Mouse (Mus musculus) E14TG2a.4 (cell line): ENCODE results near the gene Abca8a.
"Not testable (repeated sequence)": the region's sequence is repeated elsewhere in the genome, so short reads cannot be mapped to it uniquely, and the experiment has no call there.

ENCODE experiments used
- H3K27me3 ChIP-seq: 2 replicates; pipeline ENCODE4 v1.6.1; 2014; ENCODE audit warnings: low read length, control low read depth; ENCODE audit not compliant: insufficient read depth
- H3K36me3 ChIP-seq: 2 replicates; pipeline ENCODE4 v1.6.1; 2014; ENCODE audit warnings: low read length, control low read depth; ENCODE audit not compliant: insufficient read depth
- H3K4me1 ChIP-seq: replicated peaks from 2 replicates; pipeline ENCODE4 v1.6.1; 2014; ENCODE audit warnings: low read depth, low read length, control low read depth
- H3K4me3 ChIP-seq: replicated peaks from 2 replicates; pipeline ENCODE4 v1.5.1; 2014; ENCODE audit warnings: mild to moderate bottlenecking, low read length
- H3K9me3 ChIP-seq: 2 replicates; pipeline ENCODE4 v1.6.1; 2014; ENCODE audit warnings: low read length, control low read depth
- CTCF ChIP-seq: conservative IDR thresholded peaks from 2 replicates; pipeline ENCODE4 v1.5.1; 2014; ENCODE audit warnings: low read length
- NANOG ChIP-seq: IDR thresholded peaks from 2 replicates; pipeline ENCODE4 v1.6.1; 2014; ENCODE audit warnings: borderline replicate concordance, low read length, mixed read lengths
- POU5F1 ChIP-seq: IDR thresholded peaks from 2 replicates; pipeline ENCODE4 v1.6.1; 2014; ENCODE audit warnings: low read length, borderline replicate concordance

Gene Abca8a

DNA sequence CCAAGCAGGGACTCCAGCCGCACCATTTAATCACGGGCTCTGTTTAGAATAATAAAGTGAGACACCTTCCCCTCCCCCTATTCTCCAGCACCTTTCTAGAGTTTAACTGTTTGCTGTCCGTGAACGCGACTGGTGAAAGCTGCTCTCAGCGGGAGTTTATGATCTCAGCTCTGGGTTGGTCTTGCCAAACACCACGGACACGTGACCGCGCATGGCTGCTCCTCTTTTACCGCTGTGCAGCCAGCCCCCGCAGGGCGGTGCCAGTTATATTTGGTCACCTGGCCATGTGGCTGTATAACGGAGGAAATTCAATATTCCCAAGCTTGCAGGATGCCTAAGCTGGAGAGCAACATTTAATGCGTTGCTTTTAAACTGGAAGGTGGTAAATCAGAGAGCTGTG, 100.2 kb downstream of the Abca8a start, which contains the start of gene Abca8b:
Gene Abca8b, minus strand, starts transcription at position 222 of the 400 bp plus-strand sequence.
- no peaks in the 10 kb centered on the region for H3K36me3 ChIP-seq
- H3K4me3 ChIP-seq = peak within 1 kb of the TSS; percentile 43
- H3K27me3 ChIP-seq = no peaks in the 10 kb centered on the region
- H3K4me1 ChIP-seq = peaks cover 21% of the 10 kb centered on the region
- no peaks in the 10 kb centered on the region for H3K9me3 ChIP-seq
- TF ChIP-seq CTCF (no peak), NANOG (no peak), POU5F1 (no peak)

DNA sequence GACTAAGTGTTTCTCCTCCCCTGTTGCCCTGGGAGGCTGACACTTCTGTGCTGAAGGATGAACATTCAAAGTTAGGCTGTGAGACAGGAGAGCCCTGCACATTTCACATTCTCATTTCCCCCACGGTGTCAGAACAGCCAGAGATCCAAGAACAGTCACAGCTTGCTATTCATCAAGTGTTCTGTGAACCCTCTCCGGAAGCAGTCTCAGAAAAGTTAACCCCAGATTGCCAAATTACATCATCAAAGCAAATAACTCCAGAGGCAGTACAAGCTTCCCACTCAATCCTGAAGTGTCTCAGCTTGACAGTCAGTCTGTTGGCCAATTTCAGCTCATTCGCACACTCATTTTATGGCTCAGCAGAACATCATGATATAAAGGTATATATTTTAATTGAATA, 100.8 kb downstream of the Abca8a start:
- Histone ChIP-seq H3K27me3 (no peaks in the 10 kb centered on the region), H3K4me3 (no peak overlapping the region), H3K36me3 (no peaks in the 10 kb centered on the region), H3K4me1 (peaks cover 21% of the 10 kb centered on the region), H3K9me3 (peaks cover 3% of the 10 kb centered on the region; the same call in 1 of the 2 replicates)
- no peak for TF ChIP-seq CTCF
- no peak for TF ChIP-seq POU5F1
- TF ChIP-seq NANOG = no peak

DNA sequence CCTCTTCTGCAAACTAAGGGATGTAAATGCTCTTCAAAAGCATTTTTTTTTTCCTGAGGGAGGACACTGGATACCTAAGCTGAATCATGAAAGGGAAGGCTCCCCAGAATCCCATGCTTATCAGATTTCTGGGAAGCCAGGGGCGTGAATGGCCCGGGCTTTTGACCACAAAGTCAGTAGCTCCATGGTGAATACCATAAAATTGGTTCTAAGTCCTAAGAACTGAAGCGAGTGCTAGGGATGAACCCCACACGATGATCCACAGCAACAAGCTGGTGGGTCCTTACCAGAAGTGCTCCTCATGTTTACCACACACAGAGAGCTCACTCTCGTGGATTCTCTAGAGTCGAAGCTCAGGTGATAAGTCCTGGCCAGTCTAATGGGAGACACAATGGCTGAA, 101.8 kb downstream of the Abca8a start:
- Histone ChIP-seq H3K4me1 (peaks cover 21% of the 10 kb centered on the region), H3K4me3 (no peak overlapping the region), H3K27me3 (no peaks in the 10 kb centered on the region), H3K36me3 (no peaks in the 10 kb centered on the region), H3K9me3 (peaks cover 4% of the 10 kb centered on the region; the same call in 1 of the 2 replicates)
- TF ChIP-seq POU5F1 = no peak
- no peak for TF ChIP-seq NANOG
- TF ChIP-seq CTCF = no peak

DNA sequence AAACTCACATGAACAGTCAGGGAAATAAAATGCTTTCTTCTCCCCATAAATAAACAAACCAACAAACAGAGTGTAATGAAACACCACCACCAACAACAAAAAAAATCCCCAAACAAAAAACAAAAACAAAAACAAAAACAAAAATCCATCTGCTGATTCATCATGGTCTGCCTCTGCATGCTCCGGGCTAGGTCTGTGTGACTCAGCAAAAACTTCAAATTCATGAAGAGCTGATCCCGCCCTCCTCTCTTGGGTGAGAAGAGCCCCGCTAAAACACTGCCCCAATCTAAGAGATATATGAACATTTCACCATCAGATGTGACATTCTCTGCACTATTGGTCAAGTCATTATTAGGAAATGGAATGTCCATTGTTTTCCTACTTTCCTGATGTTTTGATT, 104.5 kb downstream of the Abca8a start:
- Histone ChIP-seq H3K9me3 (peaks cover 4% of the 10 kb centered on the region; the same call in 1 of the 2 replicates), H3K4me1 (peaks cover 24% of the 10 kb centered on the region), H3K36me3 (no peaks in the 10 kb centered on the region), H3K4me3 (no peak overlapping the region), H3K27me3 (no peaks in the 10 kb centered on the region)
- TF ChIP-seq NANOG = no peak
- no peak for TF ChIP-seq POU5F1
- no peak for TF ChIP-seq CTCF

DNA sequence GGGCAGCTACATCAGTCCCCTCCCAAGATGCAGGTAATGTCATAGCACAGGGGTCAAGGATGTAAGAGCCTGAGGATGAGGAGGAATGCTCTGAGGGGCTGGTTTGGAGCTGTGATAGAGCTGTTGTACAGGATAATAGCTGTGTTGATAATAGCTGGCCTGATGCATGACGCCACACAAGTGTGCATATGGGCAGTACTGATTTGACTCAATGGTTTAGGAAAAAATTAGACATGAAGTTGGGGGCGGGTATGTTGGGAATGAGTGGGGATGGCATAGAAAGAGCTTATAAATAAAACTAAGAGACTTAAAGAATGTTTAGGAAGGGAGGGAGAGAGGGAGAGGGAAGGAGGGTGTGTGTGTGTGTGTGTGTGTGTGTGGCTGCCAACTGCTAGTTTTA, 105.5 kb downstream of the Abca8a start:
- peaks cover 4% of the 10 kb centered on the region; the same call in 1 of the 2 replicates for H3K9me3 ChIP-seq
- H3K4me1 ChIP-seq = peaks cover 16% of the 10 kb centered on the region
- no peak overlapping the region for H3K4me3 ChIP-seq
- no peak for TF ChIP-seq POU5F1
- TF ChIP-seq CTCF = no peak
- TF ChIP-seq NANOG = no peak
- H3K36me3 ChIP-seq = no peaks in the 10 kb centered on the region
- H3K27me3 ChIP-seq = no peaks in the 10 kb centered on the region

DNA sequence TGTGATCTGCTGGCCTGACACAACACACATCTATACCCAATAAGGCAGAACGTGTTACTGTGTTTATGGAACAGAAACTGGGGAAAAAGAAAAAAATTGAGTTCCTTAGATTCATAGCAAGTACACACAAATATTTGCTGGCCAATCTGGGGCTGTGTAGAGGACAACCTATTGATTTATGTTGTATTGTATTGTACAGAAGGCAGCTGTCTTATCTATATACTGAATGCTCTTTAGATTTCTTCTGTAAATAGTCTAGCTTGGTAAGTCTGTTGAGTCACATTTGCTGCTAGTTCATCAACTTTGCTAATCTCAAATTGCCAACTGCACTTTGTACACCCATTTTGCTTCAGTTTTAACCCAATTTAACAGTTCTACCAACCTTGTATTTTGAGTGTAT, 107.6 kb downstream of the Abca8a start:
- Histone ChIP-seq H3K9me3 (peaks cover 4% of the 10 kb centered on the region; the same call in 1 of the 2 replicates), H3K4me1 (peaks cover 5% of the 10 kb centered on the region; the same call in 1 of the 2 replicates), H3K36me3 (no peaks in the 10 kb centered on the region), H3K27me3 (no peaks in the 10 kb centered on the region), H3K4me3 (no peak overlapping the region)
- no peak for TF ChIP-seq POU5F1
- TF ChIP-seq CTCF = no peak
- TF ChIP-seq NANOG = no peak

DNA sequence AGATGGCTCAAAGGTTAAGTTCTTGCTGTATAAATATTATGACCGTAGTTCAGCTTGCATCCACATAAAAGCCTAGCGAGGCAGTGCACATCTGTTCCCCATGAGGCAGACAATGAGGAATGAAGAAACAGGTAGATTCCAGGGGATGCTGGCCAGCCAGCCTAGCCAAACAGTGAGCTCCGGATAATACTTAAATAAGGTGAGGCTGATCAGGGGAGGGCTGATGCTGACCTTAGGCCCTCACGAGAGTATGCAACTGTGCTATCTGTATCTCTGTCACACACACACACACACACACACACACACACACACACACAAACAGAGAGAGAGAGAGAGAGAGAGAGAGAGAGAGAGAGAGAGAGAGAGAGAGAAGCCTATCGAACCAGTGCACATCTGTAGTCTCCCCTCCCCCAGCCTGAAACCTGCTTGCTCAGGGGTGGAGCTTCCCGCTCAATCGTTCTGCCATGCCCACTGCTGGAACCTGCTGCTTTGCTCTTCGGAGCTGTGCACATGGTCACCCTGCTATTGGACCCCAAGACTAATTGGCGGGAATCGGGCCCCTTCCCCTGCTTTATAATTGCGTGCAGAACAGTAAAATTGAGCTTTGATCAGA, 108.2 kb downstream of the Abca8a start:
- not testable (repeated sequence) for H3K36me3 ChIP-seq, H3K27me3 ChIP-seq, H3K4me1 ChIP-seq, H3K4me3 ChIP-seq, H3K9me3 ChIP-seq

DNA sequence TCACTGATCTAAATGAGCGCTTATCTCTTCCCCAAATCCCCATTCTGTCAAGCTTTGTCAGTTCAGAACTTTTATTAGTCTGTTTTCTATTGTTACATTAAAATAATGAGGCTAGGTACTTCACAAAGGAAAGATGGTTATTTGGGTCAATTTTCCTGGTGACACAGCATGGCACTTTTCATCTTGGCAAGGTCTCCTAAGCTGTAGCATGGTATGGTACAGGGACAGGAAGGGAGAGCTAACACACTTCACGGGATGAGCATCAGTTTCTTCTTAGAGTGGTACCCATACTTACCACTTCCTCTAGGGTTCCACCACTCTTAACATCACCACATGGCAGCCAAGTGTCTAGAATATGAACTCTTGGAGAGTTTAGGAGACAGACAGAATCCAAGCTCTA, 113.9 kb downstream of the Abca8a start:
- Histone ChIP-seq H3K4me3 (no peak overlapping the region), H3K4me1 (no peaks in the 10 kb centered on the region), H3K9me3 (no peaks in the 10 kb centered on the region), H3K27me3 (no peaks in the 10 kb centered on the region), H3K36me3 (no peaks in the 10 kb centered on the region)
- no peak for TF ChIP-seq NANOG
- TF ChIP-seq CTCF = no peak
